Mouse (Mus musculus) G1E (cell line): ENCODE data around the gene Sugct.

Experiments
- CTCF ChIP-seq: IDR thresholded peaks from 2 replicates; pipeline ENCODE4 v1.5.1; 2012; ENCODE audit warnings: low read depth, low read length, inconsistent platforms, mixed read lengths
- POLR2AphosphoS5 ChIP-seq: IDR thresholded peaks from 2 replicates; pipeline ENCODE4 v1.6.1; 2012; ENCODE audit warnings: low read depth, low read length, inconsistent platforms; ENCODE audit not compliant: insufficient replicate concordance

DNA sequence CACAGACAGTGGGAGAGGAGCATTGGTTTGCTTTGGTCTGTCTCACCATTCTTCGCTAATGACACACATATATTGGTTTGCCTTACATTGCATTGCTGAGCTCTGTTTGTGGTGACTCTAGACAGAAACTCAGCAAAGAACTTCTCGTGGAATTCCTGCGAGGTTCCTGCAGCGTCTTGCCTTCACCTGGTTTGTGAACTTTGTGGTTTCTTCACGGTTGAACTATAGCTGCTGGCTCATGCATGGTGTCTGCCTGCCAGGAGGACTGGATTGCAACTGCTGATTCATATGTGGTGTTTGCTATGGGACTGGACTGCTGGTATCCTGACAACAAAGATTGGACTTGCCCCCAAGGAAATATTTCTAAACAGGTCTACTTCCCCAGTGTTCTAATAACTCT, 91.6 kb downstream of the Sugct start:
- TF ChIP-seq CTCF (no peak), POLR2AphosphoS5 (no peak)
